Mouse (Mus musculus) myocyte (in vitro differentiated cells): ENCODE results near the gene Pwp2. TPM values are rescaled to one million over a fixed set of nuclear protein-coding genes. Genes with fewer than 3 reads are reported as not detected.

Experiments
- H3K27me3 ChIP-seq: one replicate; pipeline ENCODE4 v1.6.1; 2011; ENCODE audit not compliant: control insufficient read depth, insufficient read depth, insufficient read length
- H3K36me3 ChIP-seq: one replicate; pipeline ENCODE4 v1.6.1; 2011; ENCODE audit not compliant: control insufficient read depth, insufficient read depth
- H3K4me2 ChIP-seq: one replicate; pipeline ENCODE4 v1.6.1; 2011; ENCODE audit warnings: low read depth, control low read depth
- H3K4me3 ChIP-seq: one replicate; pipeline ENCODE4 v1.5.1; 2011; ENCODE audit warnings: mild to moderate bottlenecking, control low read depth, moderate library complexity
- H3K79me2 ChIP-seq: one replicate; pipeline ENCODE4 v1.6.1; 2011; ENCODE audit not compliant: control insufficient read depth, insufficient read depth
- H3ac ChIP-seq: one replicate; pipeline ENCODE4 v1.6.1; 2011; ENCODE audit not compliant: control insufficient read depth, insufficient read length
- CEBPB ChIP-seq: IDR thresholded peaks from 2 replicates; pipeline ENCODE4 v1.6.1; 2011; ENCODE audit warnings: mild to moderate bottlenecking, moderate library complexity; ENCODE audit not compliant: poor library complexity, insufficient read depth, severe bottlenecking
- E2F4 ChIP-seq: IDR thresholded peaks from one replicate; pipeline ENCODE4 v1.6.1; 2011; ENCODE audit warnings: mild to moderate bottlenecking, control low read depth, moderate library complexity; ENCODE audit not compliant: insufficient read depth
- MAX ChIP-seq: IDR thresholded peaks from one replicate; pipeline ENCODE4 v1.6.1; 2011; ENCODE audit warnings: low read depth, mild to moderate bottlenecking, control low read depth
- MYOD1 ChIP-seq, 3 experiments: IDR thresholded peaks; one replicate each; pipeline ENCODE4 v1.6.1; 2011; ENCODE audit warnings: control low read depth in 2 of 3, low read depth in 2 of 3, mild to moderate bottlenecking in 2 of 3, moderate library complexity in 1 of 3; ENCODE audit not compliant: insufficient read length in 2 of 3, control insufficient read depth in 1 of 3
- MYOG ChIP-seq, 3 experiments: IDR thresholded peaks; one replicate each; pipeline ENCODE4 v1.6.1; 2011; ENCODE audit warnings: control low read depth in 2 of 3, low read depth in 2 of 3, mild to moderate bottlenecking in 2 of 3; ENCODE audit not compliant: insufficient read length in 2 of 3, control insufficient read depth in 1 of 3, insufficient read depth in 1 of 3
- POLR2A ChIP-seq: IDR thresholded peaks from one replicate; pipeline ENCODE4 v1.6.1; 2011; ENCODE audit warnings: low read depth, mild to moderate bottlenecking, control low read depth, moderate library complexity; ENCODE audit not compliant: insufficient read length
- POLR2AphosphoS2 ChIP-seq: IDR thresholded peaks from one replicate; pipeline ENCODE4 v1.6.1; 2011; ENCODE audit warnings: low read depth, control low read depth; ENCODE audit not compliant: insufficient read length
- REST ChIP-seq: IDR thresholded peaks from one replicate; pipeline ENCODE4 v1.6.1; 2011; ENCODE audit warnings: mild to moderate bottlenecking, control low read depth, moderate library complexity; ENCODE audit not compliant: insufficient read depth, insufficient read length
- SRF ChIP-seq: IDR thresholded peaks from one replicate; pipeline ENCODE4 v1.6.1; 2011; ENCODE audit warnings: low read depth; ENCODE audit not compliant: control insufficient read depth, insufficient read length
- TCF12 ChIP-seq: IDR thresholded peaks from one replicate; pipeline ENCODE4 v1.6.1; 2011; ENCODE audit warnings: mild to moderate bottlenecking, control low read depth; ENCODE audit not compliant: poor library complexity, insufficient read depth, severe bottlenecking
- TCF3 ChIP-seq: IDR thresholded peaks from one replicate; pipeline ENCODE4 v1.6.1; 2011; ENCODE audit warnings: low read depth, control low read depth; ENCODE audit not compliant: insufficient read length
- USF1 ChIP-seq: IDR thresholded peaks from one replicate; pipeline ENCODE4 v1.6.1; 2011; ENCODE audit warnings: low read depth, mild to moderate bottlenecking, control low read depth, moderate library complexity
- polyA plus RNA-seq: library from polyadenylated mRNA; unstranded; fragments of >200 nt; fragmentation: generic; extraction: Trizol; gene quantifications from one replicate; pipeline ENCODE4 v1.2.1, GENCODE M21; 2012; ENCODE audit warnings: missing spikeins

The Pwp2 gene
- polyA plus RNA-seq, 1 experiment, result 22.1 TPM

GRCm38 (mm10) chr10:78218576-78218975 lies 33.6 kb upstream of the Pwp2 start:
- Histone ChIP-seq H3K36me3 (peaks cover 18% of the 10 kb centered on the region), H3K4me3 (no peak overlapping the region), H3K27me3 (no peaks in the 10 kb centered on the region), H3ac (no peak overlapping the region), H3K4me2 (no peak overlapping the region), H3K79me2 (no peaks in the 10 kb centered on the region)
- no peak for TF ChIP-seq TCF3
- TF ChIP-seq CEBPB, result no peak
- TF ChIP-seq SRF, result no peak
- no peak for TF ChIP-seq POLR2AphosphoS2
- no peak for TF ChIP-seq E2F4
- no peak for TF ChIP-seq MAX
- TF ChIP-seq POLR2A, result no peak
- TF ChIP-seq USF1, result no peak
- no peak for TF ChIP-seq MYOD1 (IDR thresholded peaks at IDR 0.05; ENCODE audit: control insufficient read depth in 1 of 3, insufficient read length in 2 of 3, low read depth in 2 of 3)

- Histone ChIP-seq H3K27me3 (no peaks in the 10 kb centered on the region), H3K36me3 (peaks cover 16% of the 10 kb centered on the region), H3K79me2 (no peaks in the 10 kb centered on the region), H3K4me2 (no peak overlapping the region), H3K4me3 (no peak overlapping the region), H3ac (no peak overlapping the region)
- TF ChIP-seq E2F4 (no peak), MYOD1 (IDR thresholded peaks at IDR 0.05; ENCODE audit: control insufficient read depth in 1 of 3, insufficient read length in 2 of 3, low read depth in 2 of 3) (no peak), REST (no peak), TCF3 (no peak), TCF12 (no peak), USF1 (no peak), POLR2A (no peak), CEBPB (no peak), MYOG (IDR thresholded peaks at IDR 0.05; ENCODE audit: control insufficient read depth in 1 of 3, insufficient read depth in 1 of 3, insufficient read length in 2 of 3, low read depth in 2 of 3) (no peak), SRF (no peak), MAX (no peak), POLR2AphosphoS2 (no peak)
These were observed 31.6 kb upstream of the Pwp2 start for GRCm38 (mm10) chr10:78216376-78217083.

- H3K4me3 ChIP-seq, result no peak overlapping the region
- H3K79me2 ChIP-seq, result no peaks in the 10 kb centered on the region
- no peak for TF ChIP-seq USF1
- TF ChIP-seq MYOD1 (IDR thresholded peaks at IDR 0.05; ENCODE audit: control insufficient read depth in 1 of 3, insufficient read length in 2 of 3, low read depth in 2 of 3), result no peak
- TF ChIP-seq TCF12, result no peak
- no peak for TF ChIP-seq POLR2AphosphoS2
- no peak for TF ChIP-seq CEBPB
- no peak for TF ChIP-seq POLR2A
- no peak for TF ChIP-seq TCF3
- no peak for TF ChIP-seq REST
- H3K27me3 ChIP-seq, result no peaks in the 10 kb centered on the region
- peaks cover 3% of the 10 kb centered on the region for H3K36me3 ChIP-seq
- no peak overlapping the region for H3ac ChIP-seq
- no peak overlapping the region for H3K4me2 ChIP-seq
These were observed 29.4 kb upstream of the Pwp2 start for GRCm38 (mm10) chr10:78214371-78214770.

- Histone ChIP-seq H3K79me2 (no peaks in the 10 kb centered on the region), H3K4me2 (no peak overlapping the region), H3K36me3 (peaks cover 18% of the 10 kb centered on the region), H3K27me3 (no peaks in the 10 kb centered on the region), H3K4me3 (no peak overlapping the region), H3ac (no peak overlapping the region)
- no peak for TF ChIP-seq MYOG (IDR thresholded peaks at IDR 0.05; ENCODE audit: control insufficient read depth in 1 of 3, insufficient read depth in 1 of 3, insufficient read length in 2 of 3, low read depth in 2 of 3)
- TF ChIP-seq POLR2AphosphoS2, result no peak
- TF ChIP-seq E2F4, result no peak
- TF ChIP-seq TCF12, result no peak
- no peak for TF ChIP-seq TCF3
- no peak for TF ChIP-seq MAX
- no peak for TF ChIP-seq SRF
- no peak for TF ChIP-seq POLR2A
- TF ChIP-seq REST, result no peak
- TF ChIP-seq MYOD1 (IDR thresholded peaks at IDR 0.05; ENCODE audit: control insufficient read depth in 1 of 3, insufficient read length in 2 of 3, low read depth in 2 of 3), result no peak
- TF ChIP-seq USF1, result no peak
- TF ChIP-seq CEBPB, result no peak
These were observed 26.4 kb upstream of the Pwp2 start for GRCm38 (mm10) chr10:78211311-78211710.
